Mouse (Mus musculus): Measurements from ENCODE around the gene Grrp1. TPM values are rescaled to one million over a fixed set of nuclear protein-coding genes. Genes with fewer than 3 reads are reported as not detected.
"Not testable (repeated sequence)": the region's sequence is repeated elsewhere in the genome, so short reads cannot be mapped to it uniquely, and the experiment has no call there.

Gene Grrp1
- polyA plus RNA-seq (2016; fragmentation: Nextera tagmentation; extraction: Ambion mirVana), result 6.3 and 8.8 TPM in 2 replicates

- H3K9me3 ChIP-seq, result no peaks in the 10 kb centered on the region
- peak within 1 kb of the TSS; percentile 60 for H3K4me3 ChIP-seq
- DNase-seq (ENCODE audit: low spot score), result no peak
- H3K4me1 ChIP-seq, result peaks cover 89% of the 10 kb centered on the region
- H3K27me3 ChIP-seq (ENCODE audit: insufficient read depth, poor library complexity, severe bottlenecking), result peaks cover 51% of the 10 kb centered on the region
- peak within 1 kb of the TSS; percentile 88 for H3K27ac ChIP-seq
- H3K36me3 ChIP-seq, result no peaks in the 10 kb centered on the region
- whole genome bisulfite sequencing, result under 1% methylated on average over 13 of the region's 13 CpGs
Measured at GRCm38 (mm10) chr4:134253722-134254324, at the start of gene Grrp1. TSS of gene Grrp1 (minus strand) at chr4:134254106.

- peaks cover 33% of the 10 kb centered on the region for H3K4me1 ChIP-seq
- H3K9me3 ChIP-seq, result no peaks in the 10 kb centered on the region
- peak overlapping the region; percentile 70; the same call in 1 of the 2 replicates for H3K27ac ChIP-seq
- H3K36me3 ChIP-seq, result no peaks in the 10 kb centered on the region
- DNase-seq (ENCODE audit: low spot score), result no peak
- H3K4me3 ChIP-seq, result no peak overlapping the region
- H3K27me3 ChIP-seq (ENCODE audit: insufficient read depth, poor library complexity, severe bottlenecking), result no peaks in the 10 kb centered on the region
- WGBS, result 73% methylated on average over 5 of the region's 5 CpGs
Measured at GRCm38 (mm10) chr4:134302084-134302483, 48.2 kb upstream of the Grrp1 start.

GRCm38 (mm10) chr4:134300316-134300715 is 46.4 kb upstream of the Grrp1 start:
- Histone ChIP-seq H3K27me3 (ENCODE audit: insufficient read depth, poor library complexity, severe bottlenecking) (no peaks in the 10 kb centered on the region), H3K4me1 (peaks cover 27% of the 10 kb centered on the region), H3K4me3 (0 out of 2 replicates have a peak overlapping the region, but pooled peaks have one; percentile 12), H3K9me3 (no peaks in the 10 kb centered on the region), H3K36me3 (no peaks in the 10 kb centered on the region), H3K27ac (peak overlapping the region; percentile 83)
- 46% methylated on average over 9 of the region's 9 CpGs for WGBS
- DNase-seq (ENCODE audit: low spot score), result no peak

GRCm38 (mm10) chr4:134299498-134299810 is 45.5 kb upstream of the Grrp1 start:
- H3K27ac ChIP-seq, result peak overlapping the region; percentile 83
- no peak for DNase-seq (ENCODE audit: low spot score)
- H3K4me3 ChIP-seq, result peak overlapping the region; percentile 24
- H3K4me1 ChIP-seq, result peaks cover 30% of the 10 kb centered on the region
- no peaks in the 10 kb centered on the region for H3K36me3 ChIP-seq
- H3K9me3 ChIP-seq, result no peaks in the 10 kb centered on the region
- H3K27me3 ChIP-seq (ENCODE audit: insufficient read depth, poor library complexity, severe bottlenecking), result no peaks in the 10 kb centered on the region
- WGBS, result 35% methylated on average over 4 of the region's 4 CpGs

GRCm38 (mm10) chr4:134298626-134299497 is 45.0 kb upstream of the Grrp1 start:
- Histone ChIP-seq H3K4me1 (peaks cover 35% of the 10 kb centered on the region), H3K36me3 (no peaks in the 10 kb centered on the region), H3K27ac (peak overlapping the region; percentile 83), H3K27me3 (ENCODE audit: insufficient read depth, poor library complexity, severe bottlenecking) (no peaks in the 10 kb centered on the region), H3K4me3 (peak overlapping the region; percentile 24), H3K9me3 (no peaks in the 10 kb centered on the region)
- 60% methylated on average over 19 of the region's 19 CpGs for WGBS
- DNase-seq (ENCODE audit: low spot score), result no peak

- H3K4me1 ChIP-seq, result peaks cover 48% of the 10 kb centered on the region
Measured at GRCm38 (mm10) chr4:134297369-134297768, 43.5 kb upstream of the Grrp1 start.

GRCm38 (mm10) chr4:134296523-134296922 is 42.6 kb upstream of the Grrp1 start:
- Histone ChIP-seq H3K9me3 (no peaks in the 10 kb centered on the region), H3K27ac (no peak overlapping the region), H3K27me3 (ENCODE audit: insufficient read depth, poor library complexity, severe bottlenecking) (0 out of 2 replicates have a peak, but pooled peaks cover 4% of the 10 kb centered on the region), H3K4me1 (peaks cover 45% of the 10 kb centered on the region), H3K36me3 (no peaks in the 10 kb centered on the region), H3K4me3 (no peak overlapping the region)
- DNase-seq (ENCODE audit: low spot score), result no peak
- WGBS, result 89% methylated on average over 4 of the region's 4 CpGs

More at GRCm38 (mm10) chr4:134297369-134297768, 43.5 kb upstream of the Grrp1 start:
- Histone ChIP-seq H3K4me3 (no peak overlapping the region), H3K9me3 (no peaks in the 10 kb centered on the region), H3K27me3 (ENCODE audit: insufficient read depth, poor library complexity, severe bottlenecking) (0 out of 2 replicates have a peak, but pooled peaks cover 4% of the 10 kb centered on the region), H3K36me3 (no peaks in the 10 kb centered on the region), H3K27ac (0 out of 2 replicates have a peak overlapping the region, but pooled peaks have one; percentile 7)
- 91% methylated on average over 8 of the region's 8 CpGs for WGBS
- DNase-seq (ENCODE audit: low spot score), result no peak

- not testable (repeated sequence) for DNase-seq (ENCODE audit: low spot score); H3K9me3 ChIP-seq; H3K27me3 ChIP-seq (ENCODE audit: insufficient read depth, poor library complexity, severe bottlenecking); H3K36me3 ChIP-seq; H3K27ac ChIP-seq; H3K4me3 ChIP-seq
- 84% methylated on average over 4 of the region's 4 CpGs for WGBS
- H3K4me1 ChIP-seq, result peaks cover 45% of the 10 kb centered on the region
Measured at GRCm38 (mm10) chr4:134296096-134296495, 42.2 kb upstream of the Grrp1 start.

- peak overlapping the region; percentile 86 for H3K27ac ChIP-seq
- H3K36me3 ChIP-seq, result no peaks in the 10 kb centered on the region
Measured at GRCm38 (mm10) chr4:134293692-134294163, 39.8 kb upstream of the Grrp1 start.

GRCm38 (mm10) chr4:134293061-134293691 is 39.3 kb upstream of the Grrp1 start:
- Histone ChIP-seq H3K27me3 (ENCODE audit: insufficient read depth, poor library complexity, severe bottlenecking) (0 out of 2 replicates have a peak, but pooled peaks cover 4% of the 10 kb centered on the region), H3K4me3 (peak overlapping the region; percentile 5), H3K27ac (peak overlapping the region; percentile 86), H3K4me1 (peaks cover 45% of the 10 kb centered on the region), H3K36me3 (no peaks in the 10 kb centered on the region), H3K9me3 (no peaks in the 10 kb centered on the region)
- DNase-seq (ENCODE audit: low spot score), result no peak
- 43% methylated on average over 18 of the region's 18 CpGs for WGBS

More at GRCm38 (mm10) chr4:134293692-134294163, 39.8 kb upstream of the Grrp1 start:
- 21% methylated on average over 9 of the region's 9 CpGs for WGBS
- no peaks in the 10 kb centered on the region for H3K9me3 ChIP-seq
- H3K4me3 ChIP-seq, result peak overlapping the region; percentile 5
- peaks cover 40% of the 10 kb centered on the region for H3K4me1 ChIP-seq
- H3K27me3 ChIP-seq (ENCODE audit: insufficient read depth, poor library complexity, severe bottlenecking), result 0 out of 2 replicates have a peak, but pooled peaks cover 4% of the 10 kb centered on the region
- peak; percentile 94 for DNase-seq (ENCODE audit: low spot score)

GRCm38 (mm10) chr4:134292067-134292466 is 38.2 kb upstream of the Grrp1 start:
- H3K9me3 ChIP-seq, result no peaks in the 10 kb centered on the region
- H3K4me1 ChIP-seq, result peaks cover 51% of the 10 kb centered on the region
- H3K27ac ChIP-seq, result peak overlapping the region; percentile 86; the same call in 1 of the 2 replicates
- peak; percentile 91 for DNase-seq (ENCODE audit: low spot score)
- 28% methylated on average over 7 of the region's 7 CpGs for WGBS
- no peak overlapping the region for H3K4me3 ChIP-seq
- H3K27me3 ChIP-seq (ENCODE audit: insufficient read depth, poor library complexity, severe bottlenecking), result 0 out of 2 replicates have a peak, but pooled peaks cover 4% of the 10 kb centered on the region
- H3K36me3 ChIP-seq, result no peaks in the 10 kb centered on the region

GRCm38 (mm10) chr4:134288397-134289256 is 34.7 kb upstream of the Grrp1 start:
- 42% methylated on average over 11 of the region's 11 CpGs for WGBS
- Histone ChIP-seq H3K27me3 (ENCODE audit: insufficient read depth, poor library complexity, severe bottlenecking) (0 out of 2 replicates have a peak, but pooled peaks cover 4% of the 10 kb centered on the region), H3K27ac (peak overlapping the region; percentile 99), H3K36me3 (peaks cover 12% of the 10 kb centered on the region), H3K4me3 (peak overlapping the region; percentile 99), H3K4me1 (peaks cover 59% of the 10 kb centered on the region), H3K9me3 (no peaks in the 10 kb centered on the region)
- no peak for DNase-seq (ENCODE audit: low spot score)

Measured in heart, embryonic 10.5 days (tissue).